Mouse (Mus musculus) kidney, adult 18-20 months (tissue): ENCODE results near the gene Epsti1.

Experiments used
- DNase-seq: peaks from one replicate; pipeline ENCODE4 v3.0.0; 2021

The Epsti1 gene

GRCm38 (mm10) chr14:78015540-78016321 lies 111.7 kb downstream of the Epsti1 start:
- DNase-seq = no peak

DNA sequence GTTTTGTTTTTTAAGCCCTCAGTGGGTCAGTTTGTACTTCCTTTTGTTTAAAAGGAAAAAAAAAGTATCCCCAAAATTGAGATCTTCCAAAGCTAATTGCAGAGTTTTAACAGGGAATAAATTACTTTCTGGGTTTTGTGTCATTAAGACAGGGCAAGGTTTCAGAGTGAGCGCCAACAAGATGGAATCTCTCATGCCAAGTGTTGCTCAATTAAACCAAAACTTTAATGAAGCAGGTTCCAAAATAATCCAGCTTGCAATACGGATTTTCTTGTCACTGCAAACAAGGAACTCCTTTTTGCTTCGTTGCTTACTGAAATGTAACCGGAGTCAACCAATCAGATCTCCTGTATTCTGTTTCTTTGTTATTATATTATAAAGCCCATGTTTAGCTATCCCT lies 112.4 kb downstream of the Epsti1 start:
- DNase-seq = no peak

GRCm38 (mm10) chr14:78019935-78020334 lies 115.9 kb downstream of the Epsti1 start:
- no peak for DNase-seq

DNA sequence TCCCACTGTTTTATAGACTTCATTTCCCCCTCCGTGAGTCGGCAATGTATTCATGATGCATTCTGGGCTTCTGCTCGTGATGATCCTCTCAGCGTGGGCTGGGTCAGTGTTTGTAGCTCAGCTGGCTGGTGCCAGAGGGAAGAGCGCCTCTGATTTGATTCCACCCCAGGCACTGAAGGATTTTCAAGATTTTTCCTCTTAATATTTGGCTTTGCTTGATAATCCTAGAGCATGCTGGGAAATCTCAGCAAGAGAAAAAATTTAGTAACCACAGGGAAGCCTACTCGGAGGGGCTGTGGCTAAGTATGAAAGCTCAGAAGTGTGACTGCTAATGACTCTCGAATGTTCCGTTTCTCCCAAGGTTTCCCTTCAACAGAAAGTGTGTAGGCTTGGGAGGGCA lies 134.8 kb downstream of the Epsti1 start:
- DNase-seq = no peak

DNA sequence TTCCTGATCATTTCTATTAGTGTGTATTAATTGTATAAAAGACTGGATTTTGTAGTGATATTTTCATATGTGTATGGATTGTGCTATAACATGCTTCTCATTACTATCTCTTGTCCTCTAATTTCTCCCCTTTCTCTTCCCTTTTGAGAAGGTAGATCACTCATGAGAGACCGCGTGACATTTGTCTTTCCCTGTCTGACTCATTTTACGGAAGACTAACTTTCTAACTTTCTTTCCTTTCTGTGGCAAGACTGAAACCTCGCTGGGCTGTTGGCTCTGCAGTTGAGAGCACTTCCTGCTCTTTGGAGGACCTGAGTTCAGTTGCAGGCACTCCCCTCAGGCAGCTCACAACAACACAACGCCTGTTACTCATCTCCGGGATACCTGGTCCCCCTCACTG lies 136.6 kb downstream of the Epsti1 start:
- no peak for DNase-seq

DNA sequence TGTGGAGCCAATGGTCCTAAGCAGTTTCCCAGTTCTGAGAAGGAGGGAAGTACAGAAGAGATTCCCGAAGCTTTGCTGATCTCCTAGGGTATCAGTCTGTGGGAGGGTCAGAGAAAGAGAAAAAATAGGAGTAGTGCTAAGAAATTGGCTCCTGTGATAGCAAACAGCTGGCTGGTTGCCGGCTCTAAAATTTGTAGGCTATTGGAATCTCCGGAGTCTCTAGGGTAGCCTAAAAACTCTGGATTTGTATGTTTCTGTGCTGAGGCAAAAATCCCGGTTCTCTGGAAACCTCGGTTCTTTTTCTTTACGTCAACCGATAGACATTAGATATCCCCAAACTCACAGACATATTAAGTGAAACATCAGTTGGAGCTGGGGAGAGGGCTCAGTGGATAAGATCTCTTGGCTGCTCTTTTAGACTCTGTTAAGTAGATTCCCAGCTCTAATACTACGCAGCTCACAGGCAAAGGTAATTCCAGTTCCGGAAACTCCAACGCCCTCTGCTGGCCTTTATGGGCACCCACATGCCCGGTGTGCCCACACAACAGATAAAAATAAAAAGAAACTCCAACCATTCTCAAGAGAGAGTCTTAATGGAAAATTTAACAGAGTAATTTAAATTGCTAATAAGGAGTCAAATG lies 138.0 kb downstream of the Epsti1 start:
- DNase-seq = no peak

GRCm38 (mm10) chr14:78043079-78043478 lies 139.0 kb downstream of the Epsti1 start:
- DNase-seq = no peak

DNA sequence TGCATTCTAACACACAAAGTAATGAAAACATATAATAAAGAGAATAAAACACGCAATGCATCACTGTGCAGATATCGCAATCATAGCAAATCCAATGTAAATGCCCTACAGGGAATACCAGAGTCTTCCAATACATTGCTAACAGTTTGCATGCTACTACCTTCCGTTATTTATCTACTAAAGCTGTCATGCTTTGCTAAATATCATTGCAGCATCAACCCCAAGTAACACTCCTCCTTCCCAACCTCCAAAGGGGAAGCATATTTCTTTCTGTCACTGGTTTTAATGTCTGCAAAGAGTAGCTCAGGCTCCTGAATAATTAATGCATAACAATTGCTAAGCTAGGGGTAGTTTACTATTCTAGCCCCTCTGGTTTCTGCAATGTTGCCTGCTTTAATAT lies 144.2 kb downstream of the Epsti1 start:
- DNase-seq = no peak

GRCm38 (mm10) chr14:78048674-78049073 lies 144.6 kb downstream of the Epsti1 start:
- DNase-seq = no peak
